Mouse (Mus musculus): ENCODE results near the gene Ctf1. TPM values are rescaled to one million over a fixed set of nuclear protein-coding genes. Genes with fewer than 3 reads are reported as not detected.

Gene Ctf1
- total and polyA plus RNA-seq, 3 experiments: not detected

- peak overlapping the region; percentile 71 to 98 (median 87) for H3K4me3 ChIP-seq (replicated peaks in 1 of 3; ENCODE audit: low read depth in 2 of 3, low read length in 2 of 3, poor library complexity in 1 of 3)
- dilution Hi-C loops (cut with MboI; ENCODE audit: extremely low pct_ligation_motif_present, extremely low pct_unique_long_range_greater_than_20kb, low sequenced_read_pairs): no loop called here
- in situ Hi-C loops (cut with MboI; ENCODE audit: low pct_ligation_motif_present, low pct_unique_long_range_greater_than_20kb, low sequenced_read_pairs): no loop called here
Measured at GRCm38 (mm10) chr7:127745652-127746493, 33.3 kb downstream of the Ctf1 start.

GRCm38 (mm10) chr7:127746494-127747491 lies 34.3 kb downstream of the Ctf1 start:
- H3K4me2 ChIP-seq (ENCODE audit: insufficient read depth, low read depth, poor library complexity, severe bottlenecking): peak overlapping the region; percentile 87
- DNase-seq (ENCODE audit: extremely low read depth): no peak
- H3K9ac ChIP-seq (ENCODE audit: insufficient read depth, low read depth): peak overlapping the region; percentile 73
- H3K79me2 ChIP-seq (replicated peaks; ENCODE audit: control insufficient read depth, extremely low read depth, insufficient read depth, poor library complexity, severe bottlenecking): no peaks in the 10 kb centered on the region
- H3K27me3 ChIP-seq (replicated peaks): no peaks in the 10 kb centered on the region
- H3K27ac ChIP-seq (ENCODE audit: insufficient read depth, low read depth): no peak overlapping the region
- H3K4me1 ChIP-seq (ENCODE audit: control insufficient read depth in 1 of 2, insufficient read depth in 2 of 2): peaks cover 4 to 18% of the 10 kb centered on the region in 2 experiments; a peak in 3 of 4 replicates
- TF ChIP-seq MXI1 (IDR thresholded peaks at IDR 0.05; ENCODE audit: low read depth, low read length) (no peak), MAX (IDR thresholded peaks at IDR 0.05; ENCODE audit: low read length) (no peak), GABPA (IDR thresholded peaks at IDR 0.05; ENCODE audit: insufficient replicate concordance, low read depth, low read length) (no peak), MEF2A (IDR thresholded peaks at IDR 0.05; ENCODE audit: borderline replicate concordance, low read depth, low read length) (no peak), TBP (conservative IDR thresholded peaks at IDR 0.05; ENCODE audit: low read depth, low read length) (no peak), EP300 (IDR thresholded peaks at IDR 0.05; ENCODE audit: low read length) (no peak), USF1 (IDR thresholded peaks at IDR 0.05; ENCODE audit: low read depth, low read length) (no peak), KAT2A (IDR thresholded peaks at IDR 0.05; ENCODE audit: insufficient replicate concordance, low read length) (no peak), CHD1 (IDR thresholded peaks at IDR 0.05; ENCODE audit: low read depth, low read length) (no peak), IRF4 (IDR thresholded peaks at IDR 0.05; ENCODE audit: low read depth, low read length) (no peak), NRF1 (IDR thresholded peaks at IDR 0.05; ENCODE audit: low read depth, low read length) (no peak)
- peak overlapping the region; percentile 40 to 87 (median 71) for H3K4me3 ChIP-seq (replicated peaks in 1 of 3; ENCODE audit: low read depth in 2 of 3, low read length in 2 of 3, poor library complexity in 1 of 3)
- H3K36me3 ChIP-seq (replicated peaks in 1 of 2; ENCODE audit: control insufficient read depth in 1 of 2, insufficient read depth in 1 of 2, low read length in 1 of 2): peaks cover 30 to 42% of the 10 kb centered on the region in 2 experiments
- in situ Hi-C loops (cut with MboI; ENCODE audit: low pct_ligation_motif_present, low pct_unique_long_range_greater_than_20kb, low sequenced_read_pairs): no loop called here
- no peaks in the 10 kb centered on the region for H3K9me3 ChIP-seq (replicated peaks; ENCODE audit: low read length)
- dilution Hi-C loops (cut with MboI; ENCODE audit: extremely low pct_ligation_motif_present, extremely low pct_unique_long_range_greater_than_20kb, low sequenced_read_pairs): no loop called here

More at GRCm38 (mm10) chr7:127745652-127746493, 33.3 kb downstream of the Ctf1 start:
- DNase-seq (ENCODE audit: extremely low read depth): peak; percentile 71
- H3K27me3 ChIP-seq (replicated peaks): no peaks in the 10 kb centered on the region
- peaks cover 25 to 33% of the 10 kb centered on the region in 2 experiments for H3K36me3 ChIP-seq (replicated peaks in 1 of 2; ENCODE audit: control insufficient read depth in 1 of 2, insufficient read depth in 1 of 2, low read length in 1 of 2)
- peak; percentile 46; the same call in 1 of the 2 replicates for TF ChIP-seq CHD2 (IDR thresholded peaks at IDR 0.05; ENCODE audit: low read length)
- TF ChIP-seq SMC3 (IDR thresholded peaks at IDR 0.05; ENCODE audit: low read depth, low read length): no peak
- peak; percentile 62 for TF ChIP-seq NRF1 (IDR thresholded peaks at IDR 0.05; ENCODE audit: low read depth, low read length)
- no peak for TF ChIP-seq EP300 (IDR thresholded peaks at IDR 0.05; ENCODE audit: low read length)
- TF ChIP-seq POLR2AphosphoS2 (IDR thresholded peaks at IDR 0.05; ENCODE audit: low read depth, low read length): no peak
- TF ChIP-seq RCOR1 (conservative IDR thresholded peaks at IDR 0.05; ENCODE audit: low read depth, low read length): no peak
- no peak for TF ChIP-seq E2F4 (IDR thresholded peaks at IDR 0.05; ENCODE audit: insufficient replicate concordance, low read depth, low read length)
- no peak; the same call in 1 of the 2 replicates for TF ChIP-seq GABPA (IDR thresholded peaks at IDR 0.05; ENCODE audit: insufficient replicate concordance, low read depth, low read length)
- no peak for TF ChIP-seq MAX (IDR thresholded peaks at IDR 0.05; ENCODE audit: low read length)
- no peak for TF ChIP-seq CHD1 (IDR thresholded peaks at IDR 0.05; ENCODE audit: low read depth, low read length)
- TF ChIP-seq SIN3A (IDR thresholded peaks at IDR 0.05; ENCODE audit: low read length): peak; percentile 23; the same call in 1 of the 2 replicates
- TF ChIP-seq USF2 (conservative IDR thresholded peaks at IDR 0.05; ENCODE audit: low read depth, low read length): no peak
- no peak for TF ChIP-seq MAFK (IDR thresholded peaks at IDR 0.05; ENCODE audit: insufficient replicate concordance, low read length)
- TF ChIP-seq MAZ (IDR thresholded peaks at IDR 0.05; ENCODE audit: low read depth, low read length): peak; percentile 39; the same call in 1 of the 2 replicates
- no peak for TF ChIP-seq TCF12 (IDR thresholded peaks at IDR 0.05; ENCODE audit: low read depth, low read length)
- TF ChIP-seq IRF4 (IDR thresholded peaks at IDR 0.05; ENCODE audit: low read depth, low read length): no peak; the same call in 1 of the 2 replicates
- TF ChIP-seq NELFE (IDR thresholded peaks at IDR 0.05; ENCODE audit: low read depth, low read length): no peak
- TF ChIP-seq ZNF384 (IDR thresholded peaks at IDR 0.05; ENCODE audit: low read depth, low read length): no peak
- no peak for TF ChIP-seq MXI1 (IDR thresholded peaks at IDR 0.05; ENCODE audit: low read depth, low read length)
- no peak for TF ChIP-seq PAX5 (IDR thresholded peaks at IDR 0.05; ENCODE audit: low read length)
- TF ChIP-seq JUND (conservative IDR thresholded peaks at IDR 0.05; ENCODE audit: low read depth, low read length): no peak
- TF ChIP-seq RAD21 (IDR thresholded peaks at IDR 0.05; ENCODE audit: low read depth, low read length): no peak
- TF ChIP-seq ELF1 (IDR thresholded peaks at IDR 0.05; ENCODE audit: low read depth, low read length): peak; percentile 43; the same call in 1 of the 2 replicates
- no peak; the same call in 1 of the 2 replicates for TF ChIP-seq ZMIZ1 (IDR thresholded peaks at IDR 0.05; ENCODE audit: low read depth, low read length)
- no peak for TF ChIP-seq MEF2A (IDR thresholded peaks at IDR 0.05; ENCODE audit: borderline replicate concordance, low read depth, low read length)
- no peak for TF ChIP-seq ETS1 (conservative IDR thresholded peaks at IDR 0.05; ENCODE audit: low read depth, low read length)
- peak; percentile 81; the same call in 1 of the 2 replicates for TF ChIP-seq KAT2A (IDR thresholded peaks at IDR 0.05; ENCODE audit: insufficient replicate concordance, low read length)
- no peak for TF ChIP-seq TBP (conservative IDR thresholded peaks at IDR 0.05; ENCODE audit: low read depth, low read length)
- TF ChIP-seq HCFC1 (IDR thresholded peaks at IDR 0.05; ENCODE audit: low read depth, low read length): peak; percentile 88
- TF ChIP-seq CTCF (conservative IDR thresholded peaks at IDR 0.05 in 1 of 2, IDR thresholded peaks at IDR 0.05 in 1 of 2; ENCODE audit: low read depth in 2 of 2, low read length in 2 of 2): no peak
- TF ChIP-seq ZKSCAN1 (IDR thresholded peaks at IDR 0.05; ENCODE audit: borderline replicate concordance, low read depth, low read length): no peak
- no peak for TF ChIP-seq BHLHE40 (IDR thresholded peaks at IDR 0.05; ENCODE audit: low read depth, low read length)
- no peak for TF ChIP-seq JUN (IDR thresholded peaks at IDR 0.05; ENCODE audit: insufficient read depth, low read depth, low read length)
- TF ChIP-seq MYC (IDR thresholded peaks at IDR 0.05; ENCODE audit: low read depth, low read length): no peak
- H3K27ac ChIP-seq (ENCODE audit: insufficient read depth, low read depth): peak overlapping the region; percentile 73
- peaks cover 2% of the 10 kb centered on the region for H3K9me3 ChIP-seq (replicated peaks; ENCODE audit: low read length)
- peak overlapping the region; percentile 73 for H3K9ac ChIP-seq (ENCODE audit: insufficient read depth, low read depth)
- no peaks in the 10 kb centered on the region for H3K79me2 ChIP-seq (replicated peaks; ENCODE audit: control insufficient read depth, extremely low read depth, insufficient read depth, poor library complexity, severe bottlenecking)
- H3K4me2 ChIP-seq (ENCODE audit: insufficient read depth, low read depth, poor library complexity, severe bottlenecking): peak overlapping the region; percentile 87
- H3K4me1 ChIP-seq (ENCODE audit: control insufficient read depth in 1 of 2, insufficient read depth in 2 of 2): peaks cover 4 to 18% of the 10 kb centered on the region in 2 experiments; a peak in 3 of 4 replicates

Data from CH12.LX (cell line).